Mouse (Mus musculus) neural tube, embryonic 14.5 days (tissue): ENCODE data around the gene Mapt. TPM values are rescaled to one million over a fixed set of nuclear protein-coding genes. Genes with fewer than 3 reads are reported as not detected.

Experiments used
- ATAC-seq: fragments of 200-750 bp; cut with Nextera tagmentation; 2 replicates; pipeline ENCODE4 v1.8.0; 2017; ENCODE audit warnings: low read depth, mild to moderate bottlenecking, moderate TSS enrichment, moderate library complexity
- H3K27ac ChIP-seq: fragments of 300-500 bp; sonication (generic); 2 replicates; pipeline ENCODE4 v1.5.1; 2014; ENCODE audit warnings: low read depth, mild to moderate bottlenecking, control low read depth, low read length, moderate library complexity, mixed read lengths
- H3K27me3 ChIP-seq: fragments of 300-500 bp; sonication (generic); 2 replicates; pipeline ENCODE4 v1.6.1; 2014; ENCODE audit warnings: low read length; ENCODE audit not compliant: control insufficient read depth, insufficient read depth
- H3K36me3 ChIP-seq: fragments of 300-500 bp; sonication (generic); 2 replicates; pipeline ENCODE4 v1.6.1; 2014; ENCODE audit warnings: low read length, mixed read lengths; ENCODE audit not compliant: control insufficient read depth, insufficient read depth
- H3K4me1 ChIP-seq: fragments of 300-500 bp; sonication (generic); 2 replicates; pipeline ENCODE4 v1.6.1; 2014; ENCODE audit warnings: low read length; ENCODE audit not compliant: control insufficient read depth, insufficient read depth
- H3K4me2 ChIP-seq: fragments of 300-500 bp; sonication (generic); 2 replicates; pipeline ENCODE4 v1.6.1; 2014; ENCODE audit warnings: mild to moderate bottlenecking, low read depth, low read length, control low read depth
- H3K4me3 ChIP-seq: fragments of 300-500 bp; sonication (generic); 2 replicates; pipeline ENCODE4 v1.5.1; 2014; ENCODE audit warnings: low read depth, low read length, control low read depth, mixed read lengths
- H3K9ac ChIP-seq: fragments of 300-500 bp; sonication (generic); replicated peaks from 2 replicates; pipeline ENCODE4 v1.6.1; 2014; ENCODE audit warnings: low read depth, mild to moderate bottlenecking, control low read depth, low read length, mixed read lengths
- H3K9me3 ChIP-seq: fragments of 300-500 bp; sonication (generic); 2 replicates; pipeline ENCODE4 v1.6.1; 2016; ENCODE audit warnings: low read length; ENCODE audit not compliant: control insufficient read depth
- WGBS: fragments of 180-500 bp; shearing (Covaris S2); extraction: QIAGEN DNeasy Blood & Tissue Kit; methylation state at CpG from one replicate; pipeline ENCODE4 v1.1.7; 2014; 5-methylcytosine and 5-hydroxymethylcytosine counted together
- microRNA-seq: library from miRNA; unstranded; fragments of <30 nt; microRNA quantifications from one replicate; pipeline ENCODE4, GENCODE M21; 2016
- polyA plus RNA-seq: library from polyadenylated mRNA; unstranded; fragments of >200 nt; fragmentation: Nextera tagmentation; extraction: Ambion mirVana; gene quantifications from 2 replicates; pipeline ENCODE4 v1.2.1, GENCODE M21; 2014

Gene Mapt
- polyA plus RNA-seq, 1 experiment from 2014 or later, result 1,009 TPM

DNA sequence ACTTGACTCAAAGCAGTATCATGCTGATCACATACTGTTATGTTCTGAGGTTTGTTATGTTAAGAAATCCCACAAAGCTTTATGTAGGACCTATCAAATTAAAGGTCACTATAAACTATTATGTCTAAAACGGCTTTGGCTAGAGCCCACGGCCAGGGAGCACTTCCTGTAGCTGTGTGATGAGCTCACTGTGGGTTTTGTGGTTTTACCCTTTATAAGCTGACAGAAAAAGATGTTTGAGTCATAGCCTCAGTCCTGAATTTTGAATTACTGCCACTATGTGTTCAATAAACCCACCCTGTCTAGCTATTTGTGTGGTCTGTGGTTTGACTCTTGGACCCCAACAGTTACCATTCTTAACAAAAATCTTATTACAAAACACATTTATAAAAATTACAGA is 130.6 kb downstream of the Mapt start:
- H3K27ac ChIP-seq, result no peak overlapping the region
- H3K27me3 ChIP-seq, result no peaks in the 10 kb centered on the region
- H3K4me2 ChIP-seq, result no peak overlapping the region
- H3K36me3 ChIP-seq, result peaks cover 2% of the 10 kb centered on the region; the same call in 1 of the 2 replicates
- no peak overlapping the region for H3K9ac ChIP-seq
- H3K4me3 ChIP-seq, result no peak overlapping the region
- ATAC-seq, result no peak
- no peaks in the 10 kb centered on the region for H3K4me1 ChIP-seq
- WGBS, result 57% methylated on average over 2 of the region's 2 CpGs
- H3K9me3 ChIP-seq, result no peaks in the 10 kb centered on the region

GRCm38 (mm10) chr11:104362704-104363103 is 131.5 kb downstream of the Mapt start:
- H3K4me2 ChIP-seq, result no peak overlapping the region
- H3K27me3 ChIP-seq, result no peaks in the 10 kb centered on the region
- no peak overlapping the region for H3K4me3 ChIP-seq
- H3K4me1 ChIP-seq, result no peaks in the 10 kb centered on the region
- 92% methylated on average over 1 of the region's 1 CpGs for WGBS
- no peaks in the 10 kb centered on the region for H3K36me3 ChIP-seq
- H3K9me3 ChIP-seq, result no peaks in the 10 kb centered on the region
- no peak for ATAC-seq
- no peak overlapping the region for H3K9ac ChIP-seq
- H3K27ac ChIP-seq, result no peak overlapping the region

- ATAC-seq, result no peak
- WGBS, result 90% methylated on average over 2 of the region's 2 CpGs
- no peaks in the 10 kb centered on the region for H3K4me1 ChIP-seq
- H3K27ac ChIP-seq, result no peak overlapping the region
- H3K27me3 ChIP-seq, result no peaks in the 10 kb centered on the region
- no peak overlapping the region for H3K4me2 ChIP-seq
- no peaks in the 10 kb centered on the region for H3K36me3 ChIP-seq
- no peak overlapping the region for H3K4me3 ChIP-seq
- no peak overlapping the region for H3K9ac ChIP-seq
- no peaks in the 10 kb centered on the region for H3K9me3 ChIP-seq
Observed at GRCm38 (mm10) chr11:104363823-104364600, 132.8 kb downstream of the Mapt start.

DNA sequence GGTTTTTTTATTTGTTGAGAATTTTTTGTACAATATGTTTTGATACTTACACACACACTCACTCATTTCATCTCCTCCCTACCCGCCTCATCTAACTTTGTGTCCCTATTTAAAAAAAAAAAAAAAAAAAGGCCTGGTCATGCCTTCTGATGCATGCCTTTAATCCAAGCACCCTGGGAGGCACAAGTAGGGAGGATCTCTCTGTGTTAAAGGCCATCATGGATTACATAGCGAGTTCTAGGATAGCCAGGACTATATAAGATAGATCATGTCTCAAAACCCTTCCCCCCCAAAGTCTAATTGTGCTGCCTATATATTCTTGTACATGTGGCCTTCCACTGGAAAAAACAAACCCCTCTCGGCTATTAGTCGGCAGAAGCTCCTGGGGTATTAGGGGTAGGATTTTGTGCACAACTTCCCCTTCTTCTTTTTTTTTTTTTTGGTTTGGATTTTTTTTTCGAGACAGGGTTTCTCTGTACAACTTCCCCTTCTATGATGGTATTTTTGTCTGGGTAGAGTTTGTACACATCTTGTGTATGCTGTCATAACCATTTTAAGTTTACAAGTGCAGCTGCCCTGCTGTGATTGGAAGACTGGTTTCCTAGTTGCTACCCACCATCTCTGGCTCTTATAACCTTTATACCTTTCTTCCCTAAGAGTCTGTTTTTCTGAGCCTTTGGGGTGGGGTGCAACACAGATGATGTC is 136.4 kb downstream of the Mapt start:
- Histone ChIP-seq H3K9me3 (no peaks in the 10 kb centered on the region), H3K27ac (no peak overlapping the region), H3K9ac (no peak overlapping the region), H3K36me3 (no peaks in the 10 kb centered on the region), H3K4me3 (no peak overlapping the region), H3K27me3 (no peaks in the 10 kb centered on the region), H3K4me1 (no peaks in the 10 kb centered on the region), H3K4me2 (no peak overlapping the region)
- 89% methylated on average over 5 of the region's 5 CpGs for WGBS
- no peak for ATAC-seq

- no peak overlapping the region for H3K27ac ChIP-seq
- no peak overlapping the region for H3K4me2 ChIP-seq
- no peak for ATAC-seq
- H3K4me1 ChIP-seq, result no peaks in the 10 kb centered on the region
- H3K27me3 ChIP-seq, result no peaks in the 10 kb centered on the region
- no peak overlapping the region for H3K4me3 ChIP-seq
- 83% methylated on average over 3 of the region's 3 CpGs for WGBS
- no peaks in the 10 kb centered on the region for H3K9me3 ChIP-seq
- H3K36me3 ChIP-seq, result peaks cover 8% of the 10 kb centered on the region; the same call in 1 of the 2 replicates
- H3K9ac ChIP-seq, result no peak overlapping the region
Observed at GRCm38 (mm10) chr11:104376291-104376690, 145.1 kb downstream of the Mapt start.

- H3K36me3 ChIP-seq, result no peaks in the 10 kb centered on the region
- no peaks in the 10 kb centered on the region for H3K9me3 ChIP-seq
- 71% methylated on average over 1 of the region's 1 CpGs for WGBS
- H3K27ac ChIP-seq, result no peak overlapping the region
- no peak overlapping the region for H3K9ac ChIP-seq
- ATAC-seq, result no peak
- no peak overlapping the region for H3K4me2 ChIP-seq
- H3K4me3 ChIP-seq, result no peak overlapping the region
- no peaks in the 10 kb centered on the region for H3K27me3 ChIP-seq
- no peaks in the 10 kb centered on the region for H3K4me1 ChIP-seq
Observed at GRCm38 (mm10) chr11:104379635-104380034, 148.4 kb downstream of the Mapt start.

Small RNAs within 50 kb of the gene (microRNA-seq; reads per million reads assigned to microRNA genes)
- gene Gm47310, result not detected

Other genes with a start within 250 kb of the Mapt start
- gene Crhr1, start 98.5 kb upstream of the Mapt start, polyA plus RNA-seq, result 4.6 and 5.5 TPM in 2 replicates
- gene Sppl2c, start 45.1 kb upstream of the Mapt start, polyA plus RNA-seq, result not detected in 2 replicates
- 30.2 and 37.4 TPM in 2 replicates for gene Kansl1, start 237.5 kb downstream of the Mapt start, polyA plus RNA-seq